Mouse (Mus musculus) MEL (cell line): ENCODE measurements around the gene Arid3c. TPM values are rescaled to one million over a fixed set of nuclear protein-coding genes. Genes with fewer than 3 reads are reported as not detected.

Experiments
- DNase-seq: peaks from one replicate; pipeline ENCODE4 v3.0.0; 2011; ENCODE audit warnings: low read depth, low spot score
- H3K27ac ChIP-seq: 2 replicates; pipeline ENCODE4 v1.5.1; 2012; ENCODE audit warnings: low read depth, mild to moderate bottlenecking, control low read depth, low read length, moderate library complexity; ENCODE audit not compliant: control insufficient read depth
- H3K27me3 ChIP-seq, 2 experiments: fragments of 150-350 bp in 1 of 2; sonication (generic) in 1 of 2; 2 replicates each; pipeline ENCODE4 v1.6.1; 2012; ENCODE audit warnings: low read length in 2 of 2, mild to moderate bottlenecking in 2 of 2, improper control_type of control experiment in 1 of 2, moderate library complexity in 1 of 2; ENCODE audit not compliant: insufficient read depth in 2 of 2, control insufficient read depth in 1 of 2
- H3K36me3 ChIP-seq, 2 experiments: 2 replicates each; pipeline ENCODE4 v1.6.1; 2012 to 2014; ENCODE audit warnings: low read length in 2 of 2, improper control_type of control experiment in 1 of 2, inconsistent platforms in 1 of 2, mild to moderate bottlenecking in 1 of 2; ENCODE audit not compliant: insufficient read depth in 2 of 2, control insufficient read depth in 1 of 2
- H3K4me1 ChIP-seq, 2 experiments: fragments of 150-350 bp in 1 of 2; sonication (generic) in 1 of 2; 2 replicates each; pipeline ENCODE4 v1.6.1; 2012; ENCODE audit warnings: low read length in 2 of 2, improper control_type of control experiment in 1 of 2, mild to moderate bottlenecking in 1 of 2; ENCODE audit not compliant: insufficient read depth in 2 of 2, control insufficient read depth in 1 of 2
- H3K4me3 ChIP-seq, 2 experiments: fragments of 150-350 bp in 1 of 2; sonication (generic) in 1 of 2; 2 replicates each; pipeline ENCODE4 v1.5.1; 2012; ENCODE audit warnings: low read depth in 2 of 2, low read length in 2 of 2, mild to moderate bottlenecking in 2 of 2, moderate library complexity in 2 of 2, control low read depth in 1 of 2, improper control_type of control experiment in 1 of 2; ENCODE audit not compliant: control insufficient read depth in 1 of 2, insufficient read depth in 1 of 2
- H3K79me2 ChIP-seq: 2 replicates; pipeline ENCODE4 v1.6.1; 2012; ENCODE audit warnings: mild to moderate bottlenecking, low read length, moderate library complexity; ENCODE audit not compliant: control insufficient read depth, poor library complexity, insufficient read depth
- H3K9ac ChIP-seq: 2 replicates; pipeline ENCODE4 v1.6.1; 2012; ENCODE audit warnings: low read depth, mild to moderate bottlenecking, control low read depth, low read length, moderate library complexity; ENCODE audit not compliant: control insufficient read depth, poor library complexity, severe bottlenecking
- H3K9me3 ChIP-seq: fragments of 150-350 bp; sonication (generic); replicated peaks from 2 replicates; pipeline ENCODE4 v1.6.1; 2012; ENCODE audit warnings: mild to moderate bottlenecking, low read length, improper control_type of control experiment, moderate library complexity; ENCODE audit not compliant: insufficient read depth
- BHLHE40 ChIP-seq: IDR thresholded peaks from 2 replicates; pipeline ENCODE4 v1.6.1; 2012; ENCODE audit warnings: low read depth, mild to moderate bottlenecking, inconsistent platforms, low read length, improper control_type of control experiment, borderline replicate concordance
- CHD2 ChIP-seq: IDR thresholded peaks from 2 replicates; pipeline ENCODE4 v1.6.1; 2011; ENCODE audit warnings: low read length, improper control_type of control experiment
- CTCF ChIP-seq, 3 experiments: IDR thresholded peaks in 2 of 3; conservative IDR thresholded peaks in 1 of 3; 2 replicates each; pipeline ENCODE4 v1.5.1; 2011 to 2012; ENCODE audit warnings: low read length in 3 of 3, low read depth in 2 of 3, mild to moderate bottlenecking in 2 of 3, improper control_type of control experiment in 1 of 3, inconsistent platforms in 1 of 3, mixed read lengths in 1 of 3, moderate library complexity in 1 of 3; ENCODE audit not compliant: control insufficient read depth in 1 of 3, insufficient read depth in 1 of 3, poor library complexity in 1 of 3, severe bottlenecking in 1 of 3
- E2F4 ChIP-seq: IDR thresholded peaks from 2 replicates; pipeline ENCODE4 v1.6.1; 2011; ENCODE audit warnings: low read depth, low read length, improper control_type of control experiment, borderline replicate concordance
- ELF1 ChIP-seq: IDR thresholded peaks from 2 replicates; pipeline ENCODE4 v1.6.1; 2014; ENCODE audit warnings: low read depth, mild to moderate bottlenecking, inconsistent platforms, low read length, improper control_type of control experiment, moderate library complexity
- EP300 ChIP-seq, 2 experiments: IDR thresholded peaks; 2 replicates each; pipeline ENCODE4 v1.6.1; 2011; ENCODE audit warnings: improper control_type of control experiment in 2 of 2, low read length in 2 of 2, low read depth in 1 of 2, mild to moderate bottlenecking in 1 of 2
- ETS1 ChIP-seq: IDR thresholded peaks from 2 replicates; pipeline ENCODE4 v1.6.1; 2012; ENCODE audit warnings: low read depth, mild to moderate bottlenecking, inconsistent platforms, low read length, improper control_type of control experiment, moderate library complexity
- GABPA ChIP-seq: IDR thresholded peaks from 2 replicates; pipeline ENCODE4 v1.6.1; 2012; ENCODE audit warnings: low read depth, mild to moderate bottlenecking, inconsistent platforms, low read length, improper control_type of control experiment, moderate library complexity
- GATA1 ChIP-seq: IDR thresholded peaks from 2 replicates; pipeline ENCODE4 v1.6.1; 2011; ENCODE audit warnings: low read depth, low read length, improper control_type of control experiment
- HCFC1 ChIP-seq: IDR thresholded peaks from 2 replicates; pipeline ENCODE4 v1.6.1; 2012; ENCODE audit warnings: low read depth, mild to moderate bottlenecking, inconsistent platforms, low read length, improper control_type of control experiment, moderate library complexity
- JUND ChIP-seq: IDR thresholded peaks from 2 replicates; pipeline ENCODE4 v1.6.1; 2011; ENCODE audit warnings: low read depth, mild to moderate bottlenecking, improper control_type of control experiment, low read length
- KAT2A ChIP-seq: conservative IDR thresholded peaks from 2 replicates; pipeline ENCODE4 v1.6.1; 2012; ENCODE audit warnings: low read depth, low read length, improper control_type of control experiment, inconsistent platforms
- MAFK ChIP-seq: IDR thresholded peaks from 2 replicates; pipeline ENCODE4 v1.6.1; 2011; ENCODE audit warnings: low read depth, mild to moderate bottlenecking, low read length, improper control_type of control experiment, borderline replicate concordance
- MAX ChIP-seq: IDR thresholded peaks from 2 replicates; pipeline ENCODE4 v1.6.1; 2011; ENCODE audit warnings: low read length, improper control_type of control experiment
- MAZ ChIP-seq: IDR thresholded peaks from 2 replicates; pipeline ENCODE4 v1.6.1; 2012; ENCODE audit warnings: low read depth, mild to moderate bottlenecking, inconsistent platforms, low read length, improper control_type of control experiment
- MEF2A ChIP-seq: IDR thresholded peaks from 2 replicates; pipeline ENCODE4 v1.6.1; 2014; ENCODE audit warnings: low read depth, mild to moderate bottlenecking, inconsistent platforms, low read length, improper control_type of control experiment; ENCODE audit not compliant: poor library complexity, insufficient replicate concordance, severe bottlenecking; ENCODE audit errors: extremely low read depth
- MXI1 ChIP-seq: IDR thresholded peaks from 2 replicates; pipeline ENCODE4 v1.6.1; 2011; ENCODE audit warnings: mild to moderate bottlenecking, low read depth, low read length, improper control_type of control experiment
- MYB ChIP-seq: IDR thresholded peaks from 2 replicates; pipeline ENCODE4 v1.6.1; 2011; ENCODE audit warnings: mild to moderate bottlenecking, low read depth, low read length, improper control_type of control experiment
- MYC ChIP-seq: IDR thresholded peaks from 2 replicates; pipeline ENCODE4 v1.6.1; 2011; ENCODE audit warnings: low read depth, mild to moderate bottlenecking, low read length, improper control_type of control experiment, moderate library complexity
- NELFE ChIP-seq: IDR thresholded peaks from 2 replicates; pipeline ENCODE4 v1.6.1; 2011; ENCODE audit warnings: low read depth, low read length, improper control_type of control experiment
- NRF1 ChIP-seq: IDR thresholded peaks from 2 replicates; pipeline ENCODE4 v1.6.1; 2014; ENCODE audit warnings: low read depth, mild to moderate bottlenecking, inconsistent platforms, low read length, improper control_type of control experiment, moderate library complexity; ENCODE audit not compliant: poor library complexity, insufficient read depth, severe bottlenecking
- POLR2A ChIP-seq, 2 experiments: IDR thresholded peaks; 2 replicates each; pipeline ENCODE4 v1.6.1; 2011 to 2012; ENCODE audit warnings: low read length in 2 of 2, mild to moderate bottlenecking in 2 of 2, control low read depth in 1 of 2, improper control_type of control experiment in 1 of 2, low read depth in 1 of 2, moderate library complexity in 1 of 2; ENCODE audit not compliant: control insufficient read depth in 1 of 2, insufficient read depth in 1 of 2, poor library complexity in 1 of 2
- POLR2AphosphoS2 ChIP-seq: IDR thresholded peaks from 2 replicates; pipeline ENCODE4 v1.6.1; 2011; ENCODE audit warnings: low read length, improper control_type of control experiment
- POLR2AphosphoS5 ChIP-seq: IDR thresholded peaks from 2 replicates; pipeline ENCODE4 v1.6.1; 2012; ENCODE audit warnings: low read depth, borderline replicate concordance, mild to moderate bottlenecking, inconsistent platforms, low read length, moderate library complexity, mixed read lengths
- RAD21 ChIP-seq: IDR thresholded peaks from 2 replicates; pipeline ENCODE4 v1.6.1; 2011; ENCODE audit warnings: mild to moderate bottlenecking, low read depth, low read length, improper control_type of control experiment
- RCOR1 ChIP-seq: IDR thresholded peaks from 2 replicates; pipeline ENCODE4 v1.6.1; 2012; ENCODE audit warnings: low read depth, mild to moderate bottlenecking, inconsistent platforms, low read length, improper control_type of control experiment
- SIN3A ChIP-seq: IDR thresholded peaks from 2 replicates; pipeline ENCODE4 v1.6.1; 2012; ENCODE audit warnings: low read length, improper control_type of control experiment, inconsistent platforms
- TAL1 ChIP-seq: IDR thresholded peaks from 2 replicates; pipeline ENCODE4 v1.6.1; 2012; ENCODE audit warnings: mild to moderate bottlenecking, inconsistent platforms, low read length, moderate library complexity, mixed read lengths
- TBP ChIP-seq: IDR thresholded peaks from 2 replicates; pipeline ENCODE4 v1.8.0; 2011; ENCODE audit warnings: low read depth, low read length, improper control_type of control experiment
- UBTF ChIP-seq: IDR thresholded peaks from 2 replicates; pipeline ENCODE4 v1.6.1; 2012; ENCODE audit warnings: low read depth, mild to moderate bottlenecking, inconsistent platforms, low read length, improper control_type of control experiment, moderate library complexity, borderline replicate concordance; ENCODE audit not compliant: insufficient read depth
- USF1 ChIP-seq: IDR thresholded peaks from 2 replicates; pipeline ENCODE4 v1.6.1; 2014; ENCODE audit warnings: low read depth, mild to moderate bottlenecking, inconsistent platforms, low read length, improper control_type of control experiment, moderate library complexity
- USF2 ChIP-seq, 2 experiments: IDR thresholded peaks; 2 replicates each; pipeline ENCODE4 v1.6.1; 2011 to 2012; ENCODE audit warnings: improper control_type of control experiment in 2 of 2, low read length in 2 of 2, borderline replicate concordance in 1 of 2, inconsistent platforms in 1 of 2, low read depth in 1 of 2, mild to moderate bottlenecking in 1 of 2; ENCODE audit not compliant: insufficient read depth in 1 of 2
- ZKSCAN1 ChIP-seq: IDR thresholded peaks from 2 replicates; pipeline ENCODE4 v1.6.1; 2012; ENCODE audit warnings: low read depth, mild to moderate bottlenecking, inconsistent platforms, low read length, improper control_type of control experiment, moderate library complexity
- ZMIZ1 ChIP-seq: IDR thresholded peaks from 2 replicates; pipeline ENCODE4 v1.6.1; 2012; ENCODE audit warnings: low read depth, mild to moderate bottlenecking, inconsistent platforms, low read length, improper control_type of control experiment, moderate library complexity
- ZNF384 ChIP-seq: IDR thresholded peaks from 2 replicates; pipeline ENCODE4 v1.6.1; 2012; ENCODE audit warnings: low read depth, mild to moderate bottlenecking, inconsistent platforms, low read length, improper control_type of control experiment
- polyA plus RNA-seq, 2 experiments: library from polyadenylated mRNA; stranded (reverse) in 1 of 2; unstranded in 1 of 2; fragments of >175 nt in 1 of 2; fragments of >200 nt in 1 of 2; gene quantifications; 2 replicates each; pipeline versions ENCODE4 v1.2.1 to v1.2.4; 2012; ENCODE audit warnings: low replicate concordance in 2 of 2, low read depth in 1 of 2; ENCODE audit not compliant: insufficient read length in 2 of 2, insufficient read depth in 1 of 2, missing spikeins in 1 of 2
- total RNA-seq: library from RNA; depleted of rRNA; stranded (reverse); fragments of 300-350 nt; gene quantifications from 2 replicates; pipeline ENCODE4 v1.2.3, GENCODE M21; 2012

The Arid3c gene
- total and polyA plus RNA-seq, 3 experiments, result 0.13 TPM; not detected in 2

DNA sequence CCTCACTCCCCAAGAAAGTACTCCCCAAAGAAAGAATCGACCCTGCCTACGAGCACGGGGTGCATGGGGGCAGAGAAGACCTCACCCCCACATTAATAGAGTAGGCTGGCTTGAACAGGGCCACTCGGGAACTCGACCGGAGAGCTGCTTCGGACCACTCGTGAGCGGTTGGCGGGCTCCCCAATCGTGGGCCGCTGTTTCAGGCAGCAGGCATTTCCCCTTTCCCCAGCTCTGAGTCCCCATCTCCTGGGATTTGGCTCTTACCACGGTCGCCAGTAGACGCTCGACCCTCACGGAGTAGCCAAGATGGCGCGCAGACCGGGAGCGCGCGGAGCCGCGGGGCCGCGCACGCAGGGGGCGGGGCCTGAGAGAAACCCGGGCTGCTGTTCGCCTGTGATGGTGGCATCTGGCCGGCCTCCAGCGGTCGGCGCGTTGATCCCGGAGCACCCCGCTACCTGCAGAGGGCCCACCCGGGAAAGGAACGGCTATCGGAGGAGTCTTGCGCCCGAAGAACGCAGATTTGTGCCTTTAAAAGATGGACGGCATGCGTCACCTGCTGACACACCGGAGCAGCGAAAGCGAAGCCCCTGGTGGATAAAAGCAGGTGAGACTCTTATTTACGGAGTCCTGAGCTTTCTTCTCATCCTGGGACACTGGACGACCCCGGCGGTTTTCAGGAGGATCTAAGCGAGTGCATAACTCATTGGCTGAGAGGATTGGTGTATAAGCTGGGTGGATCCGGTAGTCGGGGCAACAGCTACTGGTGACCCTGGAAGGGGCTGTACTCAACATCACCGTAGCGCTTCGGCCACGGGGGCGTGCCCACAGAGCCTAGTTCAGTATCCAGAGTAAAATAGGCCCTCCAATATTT lies 17.5 kb downstream of the Arid3c start, which contains the start of gene Rpp25l:
Gene Rpp25l (minus strand): TSS at position 338 of the 871 bp plus-strand sequence.
- Histone ChIP-seq H3K4me1 (peaks cover 0 to 10% of the 10 kb centered on the region in 2 experiments; a peak in 2 of 4 replicates), H3K4me3 (peak within 1 kb of the TSS; percentile 90 to 97), H3K36me3 (no peaks in the 10 kb centered on the region; a peak in 1 of 4 replicates), H3K9ac (peak within 1 kb of the TSS; percentile 96), H3K27ac (peak within 1 kb of the TSS; percentile 61), H3K27me3 (no peaks in the 10 kb centered on the region), H3K79me2 (peaks cover 19% of the 10 kb centered on the region), H3K9me3 (no peaks in the 10 kb centered on the region)
- peak; percentile 89 for DNase-seq
- TF ChIP-seq MAX (no peak), E2F4 (no peak), USF1 (no peak), MAFK (no peak), GATA1 (0 out of 2 replicates have a peak, but pooled peaks have one; percentile 5), CHD2 (no peak), RAD21 (no peak), ETS1 (no peak), GABPA (no peak), ZMIZ1 (peak; percentile 86), MYC (no peak), POLR2A (IDR thresholded peaks at IDR 0.05; ENCODE audit: control insufficient read depth in 1 of 2, insufficient read depth in 1 of 2, low read depth in 1 of 2, low read length in 2 of 2, poor library complexity in 1 of 2) (peak; percentile 93 to 94), HCFC1 (peak; percentile 65), SIN3A (peak; percentile 25; the same call in 1 of the 2 replicates), EP300 (IDR thresholded peaks at IDR 0.05; ENCODE audit: low read depth in 1 of 2, low read length in 2 of 2) (no peak), JUND (no peak), MAZ (no peak), CTCF (IDR thresholded peaks at IDR 0.05 in 2 of 3, conservative IDR thresholded peaks at IDR 0.05 in 1 of 3; ENCODE audit: control insufficient read depth in 1 of 3, insufficient read depth in 1 of 3, low read depth in 2 of 3, low read length in 3 of 3, poor library complexity in 1 of 3, severe bottlenecking in 1 of 3) (peak in 2 of 3 experiments; percentile 8 to 9; a peak in 2 of 6 replicates), BHLHE40 (no peak), UBTF (no peak), ZNF384 (no peak), NELFE (peak; percentile 84), MYB (no peak), ELF1 (no peak), POLR2AphosphoS2 (peak; percentile 70; the same call in 1 of the 2 replicates), USF2 (IDR thresholded peaks at IDR 0.05; ENCODE audit: borderline replicate concordance in 1 of 2, insufficient read depth in 1 of 2, low read depth in 1 of 2, low read length in 2 of 2) (no peak), TAL1 (no peak), MEF2A (no peak), ZKSCAN1 (no peak), KAT2A (no peak), MXI1 (peak; percentile 65), NRF1 (no peak), TBP (peak; percentile 55; the same call in 1 of the 2 replicates), RCOR1 (no peak), POLR2AphosphoS5 (no peak)
